Mouse (Mus musculus): ENCODE measurements at regions not wholly inside any gene's neighbourhood (a gene's known extent, or its start where the extent isn't known, plus 50 kb on each side); places are given as distances from the start of the nearest gene placed in this dataset.

- TF ChIP-seq CTCF (IDR thresholded peaks at IDR 0.05) = no peak
- in situ Hi-C loops (cut with MboI; ENCODE audit: low pct_unique_long_range_greater_than_20kb) = loop anchor here (5.0 kb wide), 1 partner anchor 100 kb away; no protein-coding TSS in a partner anchor
- no peak for DNase-seq (ENCODE audit: low read depth, low spot score)
- POLR2A ChIA-PET = interaction anchor here (1.0 kb wide), 1 partner anchor 338 kb away, joined by 4 read pairs; no protein-coding TSS in a partner anchor
- ATAC-seq = no peak
- H3K27me3 ChIP-seq = no peaks in the 10 kb centered on the region
- CTCF ChIA-PET = interaction anchor here (1.4 to 1.6 kb wide), 2 partner anchors 389 to 461 kb away, joined by 3 read pairs; no protein-coding TSS in a partner anchor
Observed at GRCm38 (mm10) chr16:29727397-29727796, 148.3 kb downstream of the Opa1 start.

- no peak for ATAC-seq
- in situ Hi-C loops (cut with MboI; ENCODE audit: low pct_unique_long_range_greater_than_20kb) = loop anchor here (5.0 kb wide), 1 partner anchor 102 kb away; no protein-coding TSS in a partner anchor
- POLR2A ChIA-PET = interaction anchor here (0.6 to 2.1 kb wide), 5 partner anchors 100 to 460 kb away, joined by 3 to 7 read pairs (median 4); partner anchors contain the start of gene Hes1
- CTCF ChIA-PET = interaction anchor here (0.6 to 1.6 kb wide), 10 partner anchors 61 to 507 kb away, joined by 3 to 5 read pairs (median 3); no protein-coding TSS in a partner anchor
- no peaks in the 10 kb centered on the region for H3K27me3 ChIP-seq
- TF ChIP-seq CTCF (IDR thresholded peaks at IDR 0.05) = peak; percentile 92
- peak; percentile 92 for DNase-seq (ENCODE audit: low read depth, low spot score)
Observed at GRCm38 (mm10) chr16:29728769-29729481, 149.8 kb downstream of the Opa1 start.

- DNase-seq (ENCODE audit: low read depth, low spot score) = no peak
- CTCF ChIA-PET = interaction anchor here (1.7 kb wide), 1 partner anchor 101 kb away, joined by 6 read pairs; no protein-coding TSS in a partner anchor
- ATAC-seq = no peak
- no peak for TF ChIP-seq CTCF (IDR thresholded peaks at IDR 0.05)
- in situ Hi-C loops (cut with MboI; ENCODE audit: low pct_unique_long_range_greater_than_20kb) = loop anchor here (5.0 to 10.0 kb wide), 8 partner anchors 82 to 785 kb away; no protein-coding TSS in a partner anchor
- POLR2A ChIA-PET = interaction anchor here (0.8 to 2.1 kb wide), 2 partner anchors 336 to 340 kb away, joined by 3 to 7 read pairs; no protein-coding TSS in a partner anchor
- H3K27me3 ChIP-seq = no peaks in the 10 kb centered on the region
Observed at GRCm38 (mm10) chr16:29730010-29730409, 150.9 kb downstream of the Opa1 start.

GRCm38 (mm10) chr16:29732889-29733288 is 153.8 kb downstream of the Opa1 start:
- no peak for DNase-seq (ENCODE audit: low read depth, low spot score)
- H3K27me3 ChIP-seq = no peaks in the 10 kb centered on the region
- ChIA-PET CTCF (interaction anchor here (3.7 kb wide), 1 partner anchor 503 kb away, joined by 13 read pairs; no protein-coding TSS in a partner anchor), POLR2A (no interaction called here)
- no peak for TF ChIP-seq CTCF (IDR thresholded peaks at IDR 0.05)
- no peak for ATAC-seq
- in situ Hi-C loops (cut with MboI; ENCODE audit: low pct_unique_long_range_greater_than_20kb) = loop anchor here (5.0 to 10.0 kb wide), 8 partner anchors 79 to 782 kb away; no protein-coding TSS in a partner anchor

GRCm38 (mm10) chr16:29733847-29734246 is 154.7 kb downstream of the Opa1 start:
- CTCF ChIA-PET = interaction anchor here (0.7 to 3.7 kb wide), 8 partner anchors 79 to 508 kb away, joined by 3 to 16 read pairs (median 10); no protein-coding TSS in a partner anchor
- POLR2A ChIA-PET = interaction anchor here (0.5 to 1.0 kb wide), 3 partner anchors 91 to 333 kb away, joined by 3 to 5 read pairs (median 5); no protein-coding TSS in a partner anchor
- DNase-seq (ENCODE audit: low read depth, low spot score) (no peak), ATAC-seq (no peak)
- H3K27me3 ChIP-seq = no peaks in the 10 kb centered on the region
- TF ChIP-seq CTCF (IDR thresholded peaks at IDR 0.05) = no peak
- in situ Hi-C loops (cut with MboI; ENCODE audit: low pct_unique_long_range_greater_than_20kb) = loop anchor here (5.0 to 10.0 kb wide), 8 partner anchors 78 to 781 kb away; no protein-coding TSS in a partner anchor

- H3K27me3 ChIP-seq = no peaks in the 10 kb centered on the region
- POLR2A ChIA-PET = interaction anchor here (0.5 to 1.8 kb wide), 4 partner anchors 105 to 335 kb away, joined by 3 to 5 read pairs (median 5); no protein-coding TSS in a partner anchor
- peak; percentile 90 for TF ChIP-seq CTCF (IDR thresholded peaks at IDR 0.05)
- ATAC-seq (peak; percentile 27), DNase-seq (ENCODE audit: low read depth, low spot score) (peak; percentile 66)
- in situ Hi-C loops (cut with MboI; ENCODE audit: low pct_unique_long_range_greater_than_20kb) = loop anchor here (5.0 to 10.0 kb wide), 8 partner anchors 78 to 780 kb away; no protein-coding TSS in a partner anchor
- CTCF ChIA-PET = interaction anchor here (0.6 to 3.7 kb wide), 14 partner anchors 53 to 507 kb away, joined by 3 to 16 read pairs (median 5); no protein-coding TSS in a partner anchor
Observed at GRCm38 (mm10) chr16:29734324-29734723, 155.2 kb downstream of the Opa1 start.

GRCm38 (mm10) chr16:29734738-29735250 is 155.7 kb downstream of the Opa1 start:
- DNase-seq (ENCODE audit: low read depth, low spot score) = peak; percentile 91
- H3K27me3 ChIP-seq = no peaks in the 10 kb centered on the region
- in situ Hi-C loops (cut with MboI; ENCODE audit: low pct_unique_long_range_greater_than_20kb) = loop anchor here (5.0 to 10.0 kb wide), 8 partner anchors 78 to 780 kb away; no protein-coding TSS in a partner anchor
- ATAC-seq = peak; percentile 57
- TF ChIP-seq CTCF (IDR thresholded peaks at IDR 0.05) = no peak
- POLR2A ChIA-PET = interaction anchor here (1.0 to 1.8 kb wide), 3 partner anchors 105 to 335 kb away, joined by 3 to 5 read pairs (median 5); no protein-coding TSS in a partner anchor
- CTCF ChIA-PET = interaction anchor here (0.6 to 3.7 kb wide), 14 partner anchors 52 to 507 kb away, joined by 3 to 16 read pairs (median 5); no protein-coding TSS in a partner anchor

GRCm38 (mm10) chr16:29735371-29736008 is 156.4 kb downstream of the Opa1 start:
- ChIA-PET CTCF (interaction anchor here (1.1 to 3.7 kb wide), 7 partner anchors 52 to 500 kb away, joined by 3 to 16 read pairs (median 12); no protein-coding TSS in a partner anchor), POLR2A (interaction anchor here (0.9 to 1.8 kb wide), 4 partner anchors 106 to 452 kb away, joined by 3 to 5 read pairs (median 3); no protein-coding TSS in a partner anchor)
- no peak for ATAC-seq
- DNase-seq (ENCODE audit: low read depth, low spot score) = peak; percentile 58
- no peaks in the 10 kb centered on the region for H3K27me3 ChIP-seq
- TF ChIP-seq CTCF (IDR thresholded peaks at IDR 0.05) = peak; percentile 46
- in situ Hi-C loops (cut with MboI; ENCODE audit: low pct_unique_long_range_greater_than_20kb) = loop anchor here (10.0 kb wide), 1 partner anchor 779 kb away; no protein-coding TSS in a partner anchor

GRCm38 (mm10) chr16:29736211-29736610 is 157.1 kb downstream of the Opa1 start:
- ChIA-PET POLR2A (interaction anchor here (0.9 to 1.8 kb wide), 3 partner anchors 326 to 451 kb away, joined by 3 to 5 read pairs (median 3); no protein-coding TSS in a partner anchor), CTCF (interaction anchor here (2.6 to 3.1 kb wide), 2 partner anchors 80 to 333 kb away, joined by 14 to 16 read pairs; no protein-coding TSS in a partner anchor)
- H3K27me3 ChIP-seq = no peaks in the 10 kb centered on the region
- no peak for TF ChIP-seq CTCF (IDR thresholded peaks at IDR 0.05)
- ATAC-seq (no peak), DNase-seq (ENCODE audit: low read depth, low spot score) (no peak)
- in situ Hi-C loops (cut with MboI; ENCODE audit: low pct_unique_long_range_greater_than_20kb) = loop anchor here (10.0 kb wide), 1 partner anchor 779 kb away; no protein-coding TSS in a partner anchor
